Mouse (Mus musculus): ENCODE measurements at regions not wholly inside any gene's neighbourhood (a gene's known extent, or its start where the extent isn't known, plus 50 kb on each side); places are given as distances from the start of the nearest gene placed in this dataset.

GRCm38 (mm10) chr3:80369214-80369941 is 433.3 kb downstream of the Gria2 start:
- Histone ChIP-seq H3K27me3 (ENCODE audit: insufficient read depth, low read length) (no peaks in the 10 kb centered on the region), H3K4me2 (no peak overlapping the region), H3K4me1 (ENCODE audit: insufficient read depth) (no peaks in the 10 kb centered on the region), H3K4me3 (ENCODE audit: low read depth, low read length) (no peak overlapping the region), H3K36me3 (ENCODE audit: insufficient read depth) (no peaks in the 10 kb centered on the region), H3K9me3 (ENCODE audit: low read depth, low read length) (no peaks in the 10 kb centered on the region), H3K9ac (no peak overlapping the region), H3K27ac (ENCODE audit: low read depth) (no peak overlapping the region)
- no peak for DNase-seq
- TF ChIP-seq CTCF (IDR thresholded peaks at IDR 0.05; ENCODE audit: low read depth), result no peak
- 67% methylated on average over 4 of the region's 4 CpGs for WGBS
- ATAC-seq (ENCODE audit: insufficient read depth), result no peak

GRCm38 (mm10) chr3:80372436-80372835 is 430.2 kb downstream of the Gria2 start:
- H3K36me3 ChIP-seq (ENCODE audit: insufficient read depth), result no peaks in the 10 kb centered on the region
- no peaks in the 10 kb centered on the region for H3K27me3 ChIP-seq (ENCODE audit: insufficient read depth, low read length)
- no peak overlapping the region for H3K27ac ChIP-seq (ENCODE audit: low read depth)
- no peaks in the 10 kb centered on the region for H3K9me3 ChIP-seq (ENCODE audit: low read depth, low read length)
- TF ChIP-seq CTCF (IDR thresholded peaks at IDR 0.05; ENCODE audit: low read depth), result peak; percentile 23
- DNase-seq, result peak; percentile 17
- H3K9ac ChIP-seq, result no peak overlapping the region
- H3K4me2 ChIP-seq, result no peak overlapping the region
- ATAC-seq (ENCODE audit: insufficient read depth), result no peak
- no peaks in the 10 kb centered on the region for H3K4me1 ChIP-seq (ENCODE audit: insufficient read depth)
- no peak overlapping the region for H3K4me3 ChIP-seq (ENCODE audit: low read depth, low read length)
- WGBS, result 65% methylated on average over 3 of the region's 3 CpGs

GRCm38 (mm10) chr3:80385986-80386385 is 416.6 kb downstream of the Gria2 start:
- no peak overlapping the region for H3K4me2 ChIP-seq
- H3K27ac ChIP-seq (ENCODE audit: low read depth), result no peak overlapping the region
- H3K4me3 ChIP-seq (ENCODE audit: low read depth, low read length), result no peak overlapping the region
- no peaks in the 10 kb centered on the region for H3K27me3 ChIP-seq (ENCODE audit: insufficient read depth, low read length)
- H3K9ac ChIP-seq, result no peak overlapping the region
- no peaks in the 10 kb centered on the region for H3K4me1 ChIP-seq (ENCODE audit: insufficient read depth)
- no peak for DNase-seq
- 82% methylated on average over 2 of the region's 2 CpGs for WGBS
- no peaks in the 10 kb centered on the region for H3K36me3 ChIP-seq (ENCODE audit: insufficient read depth)
- no peaks in the 10 kb centered on the region for H3K9me3 ChIP-seq (ENCODE audit: low read depth, low read length)
- no peak for ATAC-seq (ENCODE audit: insufficient read depth)
- no peak for TF ChIP-seq CTCF (IDR thresholded peaks at IDR 0.05; ENCODE audit: low read depth)

- Histone ChIP-seq H3K9me3 (ENCODE audit: low read depth, low read length) (no peaks in the 10 kb centered on the region), H3K36me3 (ENCODE audit: insufficient read depth) (no peaks in the 10 kb centered on the region), H3K4me3 (ENCODE audit: low read depth, low read length) (no peak overlapping the region), H3K27me3 (ENCODE audit: insufficient read depth, low read length) (no peaks in the 10 kb centered on the region), H3K4me2 (no peak overlapping the region), H3K27ac (ENCODE audit: low read depth) (no peak overlapping the region), H3K4me1 (ENCODE audit: insufficient read depth) (no peaks in the 10 kb centered on the region), H3K9ac (no peak overlapping the region)
- TF ChIP-seq CTCF (IDR thresholded peaks at IDR 0.05; ENCODE audit: low read depth), result no peak
- ATAC-seq (ENCODE audit: insufficient read depth), result no peak
- 59% methylated on average over 4 of the region's 4 CpGs for WGBS
- no peak for DNase-seq
Observed at GRCm38 (mm10) chr3:80396240-80396639, 406.4 kb downstream of the Gria2 start.

GRCm38 (mm10) chr3:80420453-80420852 is 382.2 kb downstream of the Gria2 start:
- H3K4me1 ChIP-seq (ENCODE audit: insufficient read depth), result no peaks in the 10 kb centered on the region
- no peaks in the 10 kb centered on the region for H3K9me3 ChIP-seq (ENCODE audit: low read depth, low read length)
- no peak for ATAC-seq (ENCODE audit: insufficient read depth)
- H3K27me3 ChIP-seq (ENCODE audit: insufficient read depth, low read length), result no peaks in the 10 kb centered on the region
- no peak overlapping the region for H3K9ac ChIP-seq
- H3K36me3 ChIP-seq (ENCODE audit: insufficient read depth), result no peaks in the 10 kb centered on the region
- H3K4me2 ChIP-seq, result no peak overlapping the region
- WGBS, result 77% methylated on average over 3 of the region's 3 CpGs
- H3K27ac ChIP-seq (ENCODE audit: low read depth), result no peak overlapping the region
- H3K4me3 ChIP-seq (ENCODE audit: low read depth, low read length), result no peak overlapping the region
- TF ChIP-seq CTCF (IDR thresholded peaks at IDR 0.05; ENCODE audit: low read depth), result no peak
- no peak for DNase-seq

- Histone ChIP-seq H3K9ac (no peak overlapping the region), H3K36me3 (ENCODE audit: insufficient read depth) (no peaks in the 10 kb centered on the region), H3K27me3 (ENCODE audit: insufficient read depth, low read length) (no peaks in the 10 kb centered on the region), H3K4me2 (no peak overlapping the region), H3K9me3 (ENCODE audit: low read depth, low read length) (no peaks in the 10 kb centered on the region), H3K27ac (ENCODE audit: low read depth) (no peak overlapping the region), H3K4me1 (ENCODE audit: insufficient read depth) (no peaks in the 10 kb centered on the region), H3K4me3 (ENCODE audit: low read depth, low read length) (no peak overlapping the region)
- DNase-seq, result no peak
- 94% methylated on average over 3 of the region's 3 CpGs for WGBS
- TF ChIP-seq CTCF (IDR thresholded peaks at IDR 0.05; ENCODE audit: low read depth), result no peak
- no peak for ATAC-seq (ENCODE audit: insufficient read depth)
Observed at GRCm38 (mm10) chr3:80421461-80421860, 381.2 kb downstream of the Gria2 start.

- H3K27ac ChIP-seq (ENCODE audit: low read depth), result no peak overlapping the region
- no peak for ATAC-seq (ENCODE audit: insufficient read depth)
- no peak overlapping the region for H3K4me2 ChIP-seq
- no peaks in the 10 kb centered on the region for H3K4me1 ChIP-seq (ENCODE audit: insufficient read depth)
- no peak for DNase-seq
- no peaks in the 10 kb centered on the region for H3K9me3 ChIP-seq (ENCODE audit: low read depth, low read length)
- no peak for TF ChIP-seq CTCF (IDR thresholded peaks at IDR 0.05; ENCODE audit: low read depth)
- no peaks in the 10 kb centered on the region for H3K27me3 ChIP-seq (ENCODE audit: insufficient read depth, low read length)
- no peak overlapping the region for H3K9ac ChIP-seq
- WGBS, result 73% methylated on average over 3 of the region's 3 CpGs
- H3K36me3 ChIP-seq (ENCODE audit: insufficient read depth), result no peaks in the 10 kb centered on the region
- H3K4me3 ChIP-seq (ENCODE audit: low read depth, low read length), result no peak overlapping the region
Observed at GRCm38 (mm10) chr3:80422106-80422505, 380.5 kb downstream of the Gria2 start.

Measured in lung, embryonic 14.5 days (tissue).